Mouse (Mus musculus) lung, postnatal 0 days (tissue): Measurements from ENCODE around the gene Ndufs7.

Experiments
- CTCF ChIP-seq: IDR thresholded peaks from 2 replicates; pipeline ENCODE4 v1.5.1; 2016; ENCODE audit warnings: antibody characterized with exemption, mild to moderate bottlenecking
- EP300 ChIP-seq: IDR thresholded peaks from 2 replicates; pipeline ENCODE4 v1.6.1; 2016; ENCODE audit warnings: antibody characterized with exemption, mild to moderate bottlenecking, control low read depth

DNA sequence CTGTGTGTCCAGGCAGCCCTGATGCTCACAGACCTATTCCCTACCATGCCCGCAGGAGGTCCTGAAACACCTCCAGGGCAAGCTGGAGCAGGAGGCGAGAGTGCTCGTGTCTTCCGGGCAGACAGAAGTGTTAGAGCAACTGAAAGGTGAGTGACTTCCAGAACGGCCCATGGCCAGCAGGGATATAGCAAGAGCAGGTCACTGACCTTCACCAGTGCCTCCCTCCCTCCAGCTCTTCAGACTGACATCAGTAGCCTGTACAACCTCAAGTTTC lies 53.1 kb downstream of the Ndufs7 start:
- TF ChIP-seq CTCF (no peak), EP300 (no peak)
